Mouse (Mus musculus) kidney, postnatal 10 days (tissue): ENCODE data around the gene Bgn.

Source experiments
- DNase-seq: peaks from one replicate; pipeline ENCODE4 v3.0.0; 2021; ENCODE audit warnings: mixed read lengths

The Bgn gene

GRCm38 (mm10) chrX:73490804-73491203, 7.4 kb downstream of the Bgn start:
- no peak for DNase-seq

GRCm38 (mm10) chrX:73493567-73493966, 10.2 kb downstream of the Bgn start:
- DNase-seq = peak; percentile 74

- DNase-seq = no peak
Measured at GRCm38 (mm10) chrX:73496746-73497145, 13.3 kb downstream of the Bgn start.

GRCm38 (mm10) chrX:73505130-73505735, 21.8 kb downstream of the Bgn start:
- no peak for DNase-seq

- no peak for DNase-seq
Measured at GRCm38 (mm10) chrX:73506577-73506976, 23.2 kb downstream of the Bgn start.

- DNase-seq = no peak
Measured at GRCm38 (mm10) chrX:73509209-73509608, 25.8 kb downstream of the Bgn start.

GRCm38 (mm10) chrX:73512904-73513303, 29.5 kb downstream of the Bgn start:
- no peak for DNase-seq

GRCm38 (mm10) chrX:73516556-73516955, 33.2 kb downstream of the Bgn start:
- DNase-seq = no peak

GRCm38 (mm10) chrX:73517060-73517600, 33.7 kb downstream of the Bgn start:
- no peak for DNase-seq

- no peak for DNase-seq
Measured at GRCm38 (mm10) chrX:73520692-73521091, 37.3 kb downstream of the Bgn start.

GRCm38 (mm10) chrX:73524318-73525222, 41.2 kb downstream of the Bgn start:
- DNase-seq = peak; percentile 23

GRCm38 (mm10) chrX:73525223-73526140, 42.1 kb downstream of the Bgn start:
- no peak for DNase-seq

- DNase-seq = no peak
Measured at GRCm38 (mm10) chrX:73526410-73526887, 43.0 kb downstream of the Bgn start.

GRCm38 (mm10) chrX:73537875-73538274, 54.5 kb downstream of the Bgn start:
- DNase-seq = no peak

GRCm38 (mm10) chrX:73543340-73543739, 59.9 kb downstream of the Bgn start:
- DNase-seq = peak; percentile 17
